Mouse (Mus musculus) ES-E14 (cell line): ENCODE measurements around the gene Shisa8.

Experiments
- CHD2 ChIP-seq: IDR thresholded peaks from 2 replicates; pipeline ENCODE4 v1.6.1; 2014; ENCODE audit warnings: mild to moderate bottlenecking, low read depth, low read length, inconsistent platforms
- HCFC1 ChIP-seq: IDR thresholded peaks from 2 replicates; pipeline ENCODE4 v1.6.1; 2012; ENCODE audit warnings: low read length, inconsistent platforms, borderline replicate concordance; ENCODE audit not compliant: insufficient read depth
- MAFK ChIP-seq: IDR thresholded peaks from 2 replicates; pipeline ENCODE4 v1.6.1; 2014; ENCODE audit warnings: mild to moderate bottlenecking, low read depth, low read length, inconsistent platforms; ENCODE audit not compliant: insufficient read depth
- ZNF384 ChIP-seq: IDR thresholded peaks from 2 replicates; pipeline ENCODE4 v1.6.1; 2012; ENCODE audit warnings: low read depth, low read length, inconsistent platforms

- TF ChIP-seq CHD2 (no peak), ZNF384 (no peak), MAFK (no peak), HCFC1 (no peak)
Measured at GRCm38 (mm10) chr15:82163356-82164060, 49.1 kb downstream of the Shisa8 start.
